Mouse (Mus musculus): ENCODE results near the gene Ppef2.
A peak's percentile ranks its signal among the peaks of the same experiment; 100 is the strongest.

GRCm38 (mm10) chr5:92277437-92278394 is 21.6 kb upstream of the Ppef2 start, which contains the start of gene Naaa:
- TF ChIP-seq POLR2A (IDR thresholded peaks at IDR 0.05; ENCODE audit: borderline replicate concordance, extremely low read depth, low read depth, low read length) (peak; percentile 80; the same call in 1 of the 2 replicates), CTCF (IDR thresholded peaks at IDR 0.05; ENCODE audit: insufficient read depth, low read length) (peak; percentile 26; the same call in 1 of the 2 replicates)
